Mouse (Mus musculus) CD4-positive, CD25-positive, alpha-beta regulatory T cell, adult 4 months (primary cell): ENCODE measurements around the gene Olfr807. TPM values are rescaled to one million over a fixed set of nuclear protein-coding genes. Genes with fewer than 3 reads are reported as not detected.

Experiments
- ATAC-seq: one replicate; pipeline ENCODE4 v1.8.0; 2017
- polyA plus RNA-seq, 2 experiments: library from polyadenylated mRNA; unstranded; fragments of 100-300 nt; shearing (Covaris generic); gene quantifications; one replicate each; pipeline ENCODE4 v1.2.1; 2017

Olfr807 gene
- not detected for polyA plus RNA-seq

- ATAC-seq = no peak
Observed at GRCm38 (mm10) chr10:129757693-129758092, at the start of gene Olfr807. Gene Olfr807 (minus strand): TSS chr10:129757793.

GRCm38 (mm10) chr10:129804296-129804695, 46.7 kb upstream of the Olfr807 start, which contains the start of gene Olfr811:
Gene Olfr811 (minus strand): TSS chr10:129804396.
- ATAC-seq = no peak

GRCm38 (mm10) chr10:129794817-129795216, 37.2 kb upstream of the Olfr807 start, which contains the start of gene Olfr810:
Gene Olfr810 (minus strand): TSS chr10:129794917.
- ATAC-seq = no peak

GRCm38 (mm10) chr10:129778123-129778522, 20.5 kb upstream of the Olfr807 start:
- ATAC-seq = no peak

GRCm38 (mm10) chr10:129774338-129774737, 16.7 kb upstream of the Olfr807 start, which contains the start of gene Olfr809:
Gene Olfr809 (plus strand): TSS chr10:129774638.
- ATAC-seq = no peak

- no peak for ATAC-seq
Observed at GRCm38 (mm10) chr10:129765182-129765581, 7.6 kb upstream of the Olfr807 start, which contains the start of gene Olfr808. Gene Olfr808 (plus strand): TSS chr10:129765482.

- ATAC-seq = no peak
Observed at GRCm38 (mm10) chr10:129741821-129742220, 15.8 kb downstream of the Olfr807 start, which contains the start of gene Olfr806. Gene Olfr806 (minus strand): TSS chr10:129741921.

GRCm38 (mm10) chr10:129729275-129729674, 28.3 kb downstream of the Olfr807 start, which contains the start of gene Olfr805:
Gene Olfr805 (minus strand): TSS chr10:129729375.
- no peak for ATAC-seq

Other genes with a start within 250 kb of the Olfr807 start
- not detected for gene Olfr791, start 236.0 kb downstream of the Olfr807 start, polyA plus RNA-seq
- not detected for gene Olfr792, start 218.6 kb downstream of the Olfr807 start, polyA plus RNA-seq
- not detected for gene Olfr794, start 190.1 kb downstream of the Olfr807 start, polyA plus RNA-seq
- not detected for gene Olfr796, start 145.2 kb downstream of the Olfr807 start, polyA plus RNA-seq
- not detected for gene Olfr798, start 129.9 kb downstream of the Olfr807 start, polyA plus RNA-seq
- gene Olfr799, start 120.3 kb downstream of the Olfr807 start, polyA plus RNA-seq = not detected
- gene Olfr800, start 100.1 kb downstream of the Olfr807 start, polyA plus RNA-seq = not detected
- not detected for gene Olfr801, start 83.9 kb downstream of the Olfr807 start, polyA plus RNA-seq
- not detected for gene Olfr802, start 69.6 kb downstream of the Olfr807 start, polyA plus RNA-seq
- not detected for gene Olfr803, start 63.5 kb downstream of the Olfr807 start, polyA plus RNA-seq
- not detected for gene Olfr804, start 54.6 kb downstream of the Olfr807 start, polyA plus RNA-seq
- not detected for gene Olfr805, start 28.4 kb downstream of the Olfr807 start, polyA plus RNA-seq
- gene Olfr806, start 15.9 kb downstream of the Olfr807 start, polyA plus RNA-seq = not detected
- gene Olfr808, start 7.7 kb upstream of the Olfr807 start, polyA plus RNA-seq = not detected
- gene Olfr809, start 16.8 kb upstream of the Olfr807 start, polyA plus RNA-seq = not detected
- gene Olfr810, start 37.1 kb upstream of the Olfr807 start, polyA plus RNA-seq = not detected
- gene Olfr811, start 46.6 kb upstream of the Olfr807 start, polyA plus RNA-seq = not detected
- gene Olfr812, start 88.3 kb upstream of the Olfr807 start, polyA plus RNA-seq = not detected
- gene Olfr813, start 97.6 kb upstream of the Olfr807 start, polyA plus RNA-seq = not detected
- under 1 TPM in 1 of 2 experiments, not detected in 1; 0.11 TPM for gene Olfr814, start 122.1 kb upstream of the Olfr807 start, polyA plus RNA-seq
- gene Olfr815, start 148.1 kb upstream of the Olfr807 start, polyA plus RNA-seq = not detected
- not detected for gene Olfr816, start 157.8 kb upstream of the Olfr807 start, polyA plus RNA-seq
- not detected for gene Olfr818, start 191.3 kb upstream of the Olfr807 start, polyA plus RNA-seq
- not detected for gene Olfr819, start 209.5 kb upstream of the Olfr807 start, polyA plus RNA-seq
- not detected for gene Olfr247, start 218.3 kb upstream of the Olfr807 start, polyA plus RNA-seq
- gene Gm10310, start 227.3 kb upstream of the Olfr807 start, polyA plus RNA-seq = under 1 TPM in 1 of 2 experiments, not detected in 1; 0.07 TPM